Mouse (Mus musculus): ENCODE data around the gene Dffa. TPM values are rescaled to one million over a fixed set of nuclear protein-coding genes. Genes with fewer than 3 reads are reported as not detected.
A peak's percentile ranks its signal among the peaks of the same experiment; 100 is the strongest.

Dffa gene
- polyA plus RNA-seq, 1 experiment from 2014 or later = 36.9 TPM

- Histone ChIP-seq H3K36me3 (replicated peaks) (peaks cover 14% of the 10 kb centered on the region), H3K4me3 (no peak overlapping the region), H3K27me3 (replicated peaks; ENCODE audit: low read depth, poor library complexity, severe bottlenecking) (0 out of 2 replicates have a peak, but pooled peaks cover under 1% of the 10 kb centered on the region), H3K4me1 (peaks cover 16% of the 10 kb centered on the region), H3K9me3 (no peaks in the 10 kb centered on the region), H3K27ac (replicated peaks) (no peak overlapping the region)
- DNase-seq (ENCODE audit: low spot score) = no peak
- WGBS = 80% methylated on average over 8 of the region's 8 CpGs
Observed at GRCm38 (mm10) chr4:149138515-149138914, 34.6 kb downstream of the Dffa start.

- DNase-seq (ENCODE audit: low spot score) = no peak
- Histone ChIP-seq H3K27me3 (replicated peaks; ENCODE audit: low read depth, poor library complexity, severe bottlenecking) (0 out of 2 replicates have a peak, but pooled peaks cover 4% of the 10 kb centered on the region), H3K36me3 (replicated peaks) (no peaks in the 10 kb centered on the region), H3K4me3 (no peak overlapping the region), H3K9me3 (no peaks in the 10 kb centered on the region), H3K4me1 (peaks cover 19% of the 10 kb centered on the region), H3K27ac (replicated peaks) (no peak overlapping the region)
- WGBS = 33% methylated on average over 4 of the region's 4 CpGs
Observed at GRCm38 (mm10) chr4:149143594-149143993, 39.6 kb downstream of the Dffa start.

GRCm38 (mm10) chr4:149144459-149144858, 40.5 kb downstream of the Dffa start:
- Histone ChIP-seq H3K4me1 (peaks cover 24% of the 10 kb centered on the region), H3K36me3 (replicated peaks) (peaks cover 6% of the 10 kb centered on the region), H3K4me3 (no peak overlapping the region), H3K27ac (replicated peaks) (peak overlapping the region; percentile 74), H3K9me3 (no peaks in the 10 kb centered on the region), H3K27me3 (replicated peaks; ENCODE audit: low read depth, poor library complexity, severe bottlenecking) (0 out of 2 replicates have a peak, but pooled peaks cover 4% of the 10 kb centered on the region)
- 5% methylated on average over 3 of the region's 3 CpGs for WGBS
- DNase-seq (ENCODE audit: low spot score) = peak; percentile 88

- Histone ChIP-seq H3K9me3 (no peaks in the 10 kb centered on the region), H3K4me3 (no peak overlapping the region), H3K27me3 (replicated peaks; ENCODE audit: low read depth, poor library complexity, severe bottlenecking) (0 out of 2 replicates have a peak, but pooled peaks cover 4% of the 10 kb centered on the region), H3K27ac (replicated peaks) (peak overlapping the region; percentile 74; the same call in 1 of the 2 replicates), H3K4me1 (peaks cover 24% of the 10 kb centered on the region), H3K36me3 (replicated peaks) (peaks cover 13% of the 10 kb centered on the region)
- 66% methylated on average over 4 of the region's 4 CpGs for WGBS
- DNase-seq (ENCODE audit: low spot score) = no peak
Observed at GRCm38 (mm10) chr4:149145151-149145550, 41.2 kb downstream of the Dffa start.

- 84% methylated on average over 7 of the region's 7 CpGs for WGBS
- Histone ChIP-seq H3K4me1 (peaks cover 24% of the 10 kb centered on the region), H3K27me3 (replicated peaks; ENCODE audit: low read depth, poor library complexity, severe bottlenecking) (0 out of 2 replicates have a peak, but pooled peaks cover 4% of the 10 kb centered on the region), H3K27ac (replicated peaks) (no peak overlapping the region), H3K9me3 (no peaks in the 10 kb centered on the region), H3K4me3 (no peak overlapping the region), H3K36me3 (replicated peaks) (peaks cover 37% of the 10 kb centered on the region)
- no peak for DNase-seq (ENCODE audit: low spot score)
Observed at GRCm38 (mm10) chr4:149147528-149147927, 43.6 kb downstream of the Dffa start.

GRCm38 (mm10) chr4:149148084-149148483, 44.1 kb downstream of the Dffa start:
- DNase-seq (ENCODE audit: low spot score) = no peak
- Histone ChIP-seq H3K4me1 (peaks cover 24% of the 10 kb centered on the region), H3K27ac (replicated peaks) (no peak overlapping the region), H3K27me3 (replicated peaks; ENCODE audit: low read depth, poor library complexity, severe bottlenecking) (0 out of 2 replicates have a peak, but pooled peaks cover 4% of the 10 kb centered on the region), H3K9me3 (no peaks in the 10 kb centered on the region), H3K4me3 (no peak overlapping the region), H3K36me3 (replicated peaks) (peaks cover 42% of the 10 kb centered on the region)
- 81% methylated on average over 4 of the region's 4 CpGs for WGBS

- H3K4me1 ChIP-seq = peaks cover 24% of the 10 kb centered on the region
- WGBS = 77% methylated on average over 9 of the region's 9 CpGs
- H3K36me3 ChIP-seq (replicated peaks) = peaks cover 53% of the 10 kb centered on the region
- no peaks in the 10 kb centered on the region for H3K27me3 ChIP-seq (replicated peaks; ENCODE audit: low read depth, poor library complexity, severe bottlenecking)
- no peaks in the 10 kb centered on the region for H3K9me3 ChIP-seq
- H3K27ac ChIP-seq (replicated peaks) = no peak overlapping the region
- H3K4me3 ChIP-seq = no peak overlapping the region
- DNase-seq (ENCODE audit: low spot score) = no peak
Observed at GRCm38 (mm10) chr4:149149196-149149595, 45.2 kb downstream of the Dffa start.

GRCm38 (mm10) chr4:149149611-149150010, 45.7 kb downstream of the Dffa start:
- H3K4me1 ChIP-seq = peaks cover 23% of the 10 kb centered on the region
- H3K9me3 ChIP-seq = no peaks in the 10 kb centered on the region
- 68% methylated on average over 7 of the region's 7 CpGs for WGBS
- H3K4me3 ChIP-seq = no peak overlapping the region
- H3K27ac ChIP-seq (replicated peaks) = no peak overlapping the region
- DNase-seq (ENCODE audit: low spot score) = no peak
- peaks cover 58% of the 10 kb centered on the region for H3K36me3 ChIP-seq (replicated peaks)
- H3K27me3 ChIP-seq (replicated peaks; ENCODE audit: low read depth, poor library complexity, severe bottlenecking) = no peaks in the 10 kb centered on the region

- no peak for DNase-seq (ENCODE audit: low spot score)
- Histone ChIP-seq H3K4me1 (peaks cover 21% of the 10 kb centered on the region), H3K27me3 (replicated peaks; ENCODE audit: low read depth, poor library complexity, severe bottlenecking) (no peaks in the 10 kb centered on the region), H3K36me3 (replicated peaks) (peaks cover 64% of the 10 kb centered on the region), H3K9me3 (peaks cover 4% of the 10 kb centered on the region; the same call in 1 of the 2 replicates), H3K27ac (replicated peaks) (no peak overlapping the region), H3K4me3 (no peak overlapping the region)
- 78% methylated on average over 11 of the region's 11 CpGs for WGBS
Observed at GRCm38 (mm10) chr4:149150256-149150655, 46.3 kb downstream of the Dffa start.

- H3K27ac ChIP-seq (replicated peaks) = no peak overlapping the region
- 92% methylated on average over 11 of the region's 11 CpGs for WGBS
- no peak for DNase-seq (ENCODE audit: low spot score)
- H3K27me3 ChIP-seq (replicated peaks; ENCODE audit: low read depth, poor library complexity, severe bottlenecking) = no peaks in the 10 kb centered on the region
- H3K4me1 ChIP-seq = peaks cover 21% of the 10 kb centered on the region
- H3K4me3 ChIP-seq = no peak overlapping the region
- H3K36me3 ChIP-seq (replicated peaks) = peaks cover 69% of the 10 kb centered on the region
- peaks cover 4% of the 10 kb centered on the region; the same call in 1 of the 2 replicates for H3K9me3 ChIP-seq
Observed at GRCm38 (mm10) chr4:149150721-149151120, 46.8 kb downstream of the Dffa start.

GRCm38 (mm10) chr4:149154859-149155258, 50.9 kb downstream of the Dffa start:
- Histone ChIP-seq H3K4me1 (no peaks in the 10 kb centered on the region), H3K36me3 (replicated peaks) (peaks cover 100% of the 10 kb centered on the region), H3K9me3 (peaks cover 4% of the 10 kb centered on the region; the same call in 1 of the 2 replicates), H3K27ac (replicated peaks) (no peak overlapping the region), H3K27me3 (replicated peaks; ENCODE audit: low read depth, poor library complexity, severe bottlenecking) (no peaks in the 10 kb centered on the region), H3K4me3 (no peak overlapping the region)
- 98% methylated on average over 7 of the region's 7 CpGs for WGBS
- no peak for DNase-seq (ENCODE audit: low spot score)

- H3K36me3 ChIP-seq (replicated peaks) = peaks cover 100% of the 10 kb centered on the region
- no peaks in the 10 kb centered on the region for H3K27me3 ChIP-seq (replicated peaks; ENCODE audit: low read depth, poor library complexity, severe bottlenecking)
- no peak overlapping the region for H3K4me3 ChIP-seq
- DNase-seq (ENCODE audit: low spot score) = no peak
- H3K27ac ChIP-seq (replicated peaks) = no peak overlapping the region
- WGBS = 96% methylated on average over 6 of the region's 6 CpGs
- H3K4me1 ChIP-seq = no peaks in the 10 kb centered on the region
- peaks cover 4% of the 10 kb centered on the region; the same call in 1 of the 2 replicates for H3K9me3 ChIP-seq
Observed at GRCm38 (mm10) chr4:149155711-149156110, 51.8 kb downstream of the Dffa start.

- DNase-seq (ENCODE audit: low spot score) = no peak
- Histone ChIP-seq H3K27ac (replicated peaks) (no peak overlapping the region), H3K4me3 (no peak overlapping the region), H3K9me3 (peaks cover 4% of the 10 kb centered on the region; the same call in 1 of the 2 replicates), H3K27me3 (replicated peaks; ENCODE audit: low read depth, poor library complexity, severe bottlenecking) (no peaks in the 10 kb centered on the region), H3K4me1 (no peaks in the 10 kb centered on the region), H3K36me3 (replicated peaks) (peaks cover 100% of the 10 kb centered on the region)
- 94% methylated on average over 8 of the region's 8 CpGs for WGBS
Observed at GRCm38 (mm10) chr4:149157415-149157973, 53.5 kb downstream of the Dffa start.
